Comparison of ENCODE assay signal across 10 mouse cellular contexts in genomic region chr3:80099625-80100024, GRCm38 (mm10).
DNase-seq lines count a peak whose midpoint lies in the region; ATAC-seq and TF ChIP-seq lines count a peak whose summit lies in the region.
"Had no signal": no experiment of that assay in that cellular context is flagged by ENCODE, and none has a peak within 500 bp of the region (broad histone marks: within the 10 kb centered on the region; RNA-seq: fewer than 3 reads in every experiment).

No protein-coding gene starts in this region.

- intact Hi-C loops in heart, adult 2 months (cut with DNase I): no loop called here

- WGBS in heart, adult 2 months: 57% methylated on average over 3 of the region's 3 CpGs
- 81% methylated on average over 3 of the region's 3 CpGs for WGBS in heart, embryonic 10.5 days
- 72% methylated on average over 3 of the region's 3 CpGs for WGBS in heart, embryonic 16.5 days
- WGBS in hindbrain, embryonic 11.5 days: 89% methylated on average over 3 of the region's 3 CpGs

- DNase-seq in heart, adult 2 months: peak; percentile 16 to 24
- no peak for DNase-seq in heart, embryonic 10.5 days (ENCODE audit: low spot score)
- peak; percentile 11 for DNase-seq in right cerebral cortex, postnatal 4 days
- DNase-seq in right cerebral cortex, adult 18-20 months: no peak
- DNase-seq in skeletal muscle tissue, adult 2 months (ENCODE audit: low read depth, low spot score): peak; percentile 12
- no peak for DNase-seq in embryo, embryonic 10.5 days (ENCODE audit: low spot score)
- no peak for DNase-seq in hindbrain, embryonic 11.5 days (ENCODE audit: low spot score)
- DNase-seq: thymus, postnatal 4 days had no signal

- H3K27me3 ChIP-seq in heart, adult 2 months (ENCODE audit: control insufficient read depth, insufficient read depth, low read length): no peaks in the 10 kb centered on the region
- H3K27me3 ChIP-seq in heart, embryonic 10.5 days (ENCODE audit: insufficient read depth, poor library complexity, severe bottlenecking): no peaks in the 10 kb centered on the region
- no peaks in the 10 kb centered on the region for H3K27me3 ChIP-seq in heart, embryonic 16.5 days (ENCODE audit: control insufficient read depth, insufficient read depth, low read length)
- H3K27me3 ChIP-seq in hindbrain, embryonic 11.5 days (ENCODE audit: control insufficient read depth, insufficient read depth, low read length): no peaks in the 10 kb centered on the region
- H3K27me3 ChIP-seq: liver, embryonic 15.5 days had no signal

- peak; percentile 37; the same call in 1 of the 2 replicates for ATAC-seq in heart, embryonic 16.5 days (replicated peaks; ENCODE audit: extremely low read depth, insufficient read depth, low FRiP score)
- no peak for ATAC-seq in hindbrain, embryonic 11.5 days (ENCODE audit: low FRiP score)

- TF ChIP-seq POLR2A in heart, adult 2 months (IDR thresholded peaks at IDR 0.05; ENCODE audit: insufficient read depth, low read depth, low read length): no peak

- H3K4me2 ChIP-seq in heart, embryonic 16.5 days (ENCODE audit: low read depth, low read length): no peak overlapping the region
- no peak overlapping the region for H3K4me2 ChIP-seq in hindbrain, embryonic 11.5 days (replicated peaks; ENCODE audit: low read depth, low read length)
- H3K4me2 ChIP-seq: liver, embryonic 15.5 days had no signal

- no peak for TF ChIP-seq CTCF in heart, adult 2 months (IDR thresholded peaks at IDR 0.05)

- no peaks in the 10 kb centered on the region for H3K4me1 ChIP-seq in heart, adult 2 months (ENCODE audit: control insufficient read depth, insufficient read depth, low read length)
- no peaks in the 10 kb centered on the region for H3K4me1 ChIP-seq in heart, embryonic 10.5 days
- no peaks in the 10 kb centered on the region; the same call in 1 of the 2 replicates for H3K4me1 ChIP-seq in heart, embryonic 16.5 days (ENCODE audit: control insufficient read depth, insufficient read depth, low read length)
- no peaks in the 10 kb centered on the region for H3K4me1 ChIP-seq in hindbrain, embryonic 11.5 days (replicated peaks; ENCODE audit: control insufficient read depth, insufficient read depth, low read length)
- H3K4me1 ChIP-seq: liver, embryonic 15.5 days had no signal

- H3K9ac ChIP-seq in heart, adult 2 months (ENCODE audit: low read depth, low read length): no peak overlapping the region
- H3K9ac ChIP-seq in heart, embryonic 16.5 days (ENCODE audit: low read length): no peak overlapping the region
- no peak overlapping the region for H3K9ac ChIP-seq in hindbrain, embryonic 11.5 days (ENCODE audit: low read depth, low read length)
- H3K9ac ChIP-seq: liver, embryonic 15.5 days had no signal

- H3K36me3 ChIP-seq in heart, adult 2 months (ENCODE audit: control insufficient read depth, insufficient read depth, low read length): no peaks in the 10 kb centered on the region
- no peaks in the 10 kb centered on the region for H3K36me3 ChIP-seq in heart, embryonic 10.5 days
- no peaks in the 10 kb centered on the region for H3K36me3 ChIP-seq in heart, embryonic 16.5 days (ENCODE audit: control insufficient read depth, insufficient read depth)
- no peaks in the 10 kb centered on the region for H3K36me3 ChIP-seq in hindbrain, embryonic 11.5 days (ENCODE audit: control insufficient read depth, insufficient read depth, low read length)
- H3K36me3 ChIP-seq: liver, embryonic 15.5 days had no signal

- no peak for TF ChIP-seq EP300 in heart, adult 2 months (IDR thresholded peaks at IDR 0.05; ENCODE audit: insufficient read depth, low read depth, low read length)

- H3K9me3 ChIP-seq in heart, embryonic 10.5 days: no peaks in the 10 kb centered on the region
- H3K9me3 ChIP-seq in heart, embryonic 16.5 days (replicated peaks; ENCODE audit: control insufficient read depth, low read length): no peaks in the 10 kb centered on the region
- H3K9me3 ChIP-seq in hindbrain, embryonic 11.5 days (ENCODE audit: control insufficient read depth, low read length): no peaks in the 10 kb centered on the region
- H3K9me3 ChIP-seq: liver, embryonic 15.5 days had no signal

- no peak overlapping the region for H3K27ac ChIP-seq in heart, adult 2 months
- H3K27ac ChIP-seq in heart, embryonic 10.5 days: no peak overlapping the region
- H3K27ac ChIP-seq in heart, embryonic 16.5 days (ENCODE audit: low read length): no peak overlapping the region
- H3K27ac ChIP-seq in hindbrain, embryonic 11.5 days (ENCODE audit: low read depth, low read length): no peak overlapping the region
- H3K27ac ChIP-seq: liver, embryonic 15.5 days had no signal

- no peaks in the 10 kb centered on the region for H3K79me2 ChIP-seq in heart, adult 2 months (replicated peaks; ENCODE audit: control insufficient read depth, insufficient read depth, low read length)

- H3K4me3 ChIP-seq in heart, adult 2 months: no peak overlapping the region
- H3K4me3 ChIP-seq in heart, embryonic 10.5 days: no peak overlapping the region
- no peak overlapping the region for H3K4me3 ChIP-seq in heart, embryonic 16.5 days (ENCODE audit: low read length)
- no peak overlapping the region for H3K4me3 ChIP-seq in hindbrain, embryonic 11.5 days (ENCODE audit: low read depth, low read length)
- H3K4me3 ChIP-seq: liver, embryonic 15.5 days had no signal

Comparison
In these comparisons a context has a peak if more than half of its experiments do, and no peak if none do; other contexts are left out.
1. DNase-seq: peak in heart, adult 2 months (2 of 2), right cerebral cortex, postnatal 4 days (single experiment) and skeletal muscle tissue, adult 2 months (single experiment); none in heart, embryonic 10.5 days (single experiment), right cerebral cortex, adult 18-20 months (single experiment), embryo, embryonic 10.5 days (single experiment) and hindbrain, embryonic 11.5 days (single experiment).